Mouse (Mus musculus): Measurements from ENCODE around the gene Nuak1. TPM values are rescaled to one million over a fixed set of nuclear protein-coding genes. Genes with fewer than 3 reads are reported as not detected.

Nuak1 gene
- polyA plus RNA-seq, 1 experiment = 0.43 TPM

DNA sequence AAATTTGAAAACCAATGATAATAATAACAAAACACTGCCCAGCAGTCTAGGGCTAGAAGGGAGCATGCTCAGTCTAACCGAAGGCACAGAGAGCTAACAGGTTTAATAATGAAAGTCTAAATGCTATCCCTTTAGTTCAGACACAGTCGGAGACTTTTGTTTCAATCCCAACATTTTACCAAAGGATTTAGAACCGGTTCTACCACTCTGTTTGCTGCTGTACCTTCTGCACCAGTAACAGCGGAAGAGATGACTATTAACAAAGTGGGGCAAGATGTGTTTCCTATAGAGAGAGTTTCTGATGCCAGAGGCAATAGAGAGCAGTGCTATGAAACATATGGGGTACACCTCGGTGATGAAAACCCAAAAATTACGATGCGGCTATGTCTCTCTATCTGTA is 76.6 kb downstream of the Nuak1 start:
- TF ChIP-seq FLI1 (IDR thresholded peaks at IDR 0.05; ENCODE audit: low read length) (no peak), GATA1 (IDR thresholded peaks at IDR 0.05; ENCODE audit: borderline replicate concordance, low read length) (no peak)
- Histone ChIP-seq H3K4me3 (replicated peaks) (no peak overlapping the region), H3K9me3 (peaks cover 2% of the 10 kb centered on the region), H3K27me3 (replicated peaks) (peaks cover 15% of the 10 kb centered on the region), H3K36me3 (replicated peaks; ENCODE audit: low read length) (no peaks in the 10 kb centered on the region), H3K4me1 (peaks cover 16% of the 10 kb centered on the region)

DNA sequence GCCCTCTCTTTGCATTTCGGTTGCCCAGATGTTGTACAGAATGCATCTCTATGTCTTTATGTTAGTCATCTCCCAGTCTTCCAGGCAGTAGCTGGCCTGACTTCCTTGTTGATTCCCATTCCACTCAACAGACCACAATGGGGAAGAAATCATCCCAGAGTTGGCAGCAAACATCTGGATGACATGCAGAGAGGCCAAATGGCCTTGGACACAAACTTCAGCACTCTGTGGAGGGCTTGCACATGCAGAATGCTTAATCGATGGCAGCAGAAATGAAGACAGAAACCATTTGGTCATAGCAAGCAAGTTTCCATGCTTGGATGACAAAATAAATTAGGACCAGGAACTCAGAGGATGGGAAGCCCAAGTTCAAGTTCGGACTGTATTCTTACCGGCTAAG is 79.4 kb downstream of the Nuak1 start:
- Histone ChIP-seq H3K4me3 (replicated peaks) (no peak overlapping the region), H3K9me3 (no peaks in the 10 kb centered on the region), H3K4me1 (peaks cover 23% of the 10 kb centered on the region), H3K36me3 (replicated peaks; ENCODE audit: low read length) (no peaks in the 10 kb centered on the region), H3K27me3 (replicated peaks) (peaks cover 26% of the 10 kb centered on the region)
- TF ChIP-seq GATA1 (IDR thresholded peaks at IDR 0.05; ENCODE audit: borderline replicate concordance, low read length) = no peak
- no peak for TF ChIP-seq FLI1 (IDR thresholded peaks at IDR 0.05; ENCODE audit: low read length)

DNA sequence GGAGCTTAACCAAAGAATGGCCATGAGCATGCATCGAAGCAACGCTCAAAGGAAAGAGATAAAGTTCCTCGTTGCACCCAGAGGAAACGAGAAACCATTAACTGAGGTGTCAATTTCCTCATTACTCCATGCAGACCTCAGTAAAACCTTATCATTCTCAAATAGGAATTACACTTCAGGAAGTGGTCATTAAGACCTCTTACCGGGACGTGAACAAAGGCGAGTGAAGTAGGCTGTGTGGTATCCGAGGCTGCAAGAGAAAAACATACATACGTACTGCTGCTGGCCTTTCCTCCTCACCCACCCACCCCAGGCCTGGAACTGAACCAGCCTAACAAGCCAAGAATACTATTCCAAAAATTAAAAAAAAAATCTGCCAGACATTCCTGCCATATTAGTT is 80.0 kb downstream of the Nuak1 start:
- H3K9me3 ChIP-seq = no peaks in the 10 kb centered on the region
- peaks cover 24% of the 10 kb centered on the region for H3K27me3 ChIP-seq (replicated peaks)
- peak overlapping the region; percentile 7 for H3K4me3 ChIP-seq (replicated peaks)
- H3K4me1 ChIP-seq = peaks cover 23% of the 10 kb centered on the region
- H3K36me3 ChIP-seq (replicated peaks; ENCODE audit: low read length) = no peaks in the 10 kb centered on the region
- no peak for TF ChIP-seq GATA1 (IDR thresholded peaks at IDR 0.05; ENCODE audit: borderline replicate concordance, low read length)
- no peak for TF ChIP-seq FLI1 (IDR thresholded peaks at IDR 0.05; ENCODE audit: low read length)

DNA sequence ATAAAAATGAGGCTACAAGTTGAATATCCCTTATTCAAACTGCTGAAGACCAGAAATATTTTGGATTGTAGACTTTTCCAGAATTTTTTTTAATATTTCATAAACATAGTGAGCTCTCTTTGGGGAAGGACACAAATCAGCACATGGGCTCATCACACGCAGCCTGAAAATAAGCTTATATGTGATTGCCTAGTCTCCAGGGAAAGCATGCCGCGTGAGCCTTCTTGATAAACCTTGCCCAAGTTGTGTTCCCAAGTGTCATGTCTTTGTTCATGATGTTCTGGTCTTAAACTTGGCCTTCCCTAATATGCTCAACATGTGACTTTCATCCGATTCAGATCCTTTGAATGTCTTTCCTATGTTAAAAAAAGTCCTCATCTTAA is 81.7 kb downstream of the Nuak1 start:
- no peak for TF ChIP-seq GATA1 (IDR thresholded peaks at IDR 0.05; ENCODE audit: borderline replicate concordance, low read length)
- TF ChIP-seq FLI1 (IDR thresholded peaks at IDR 0.05; ENCODE audit: low read length) = no peak
- Histone ChIP-seq H3K27me3 (replicated peaks) (peaks cover 20% of the 10 kb centered on the region), H3K9me3 (no peaks in the 10 kb centered on the region), H3K4me1 (peaks cover 23% of the 10 kb centered on the region), H3K4me3 (replicated peaks) (no peak overlapping the region), H3K36me3 (replicated peaks; ENCODE audit: low read length) (no peaks in the 10 kb centered on the region)

DNA sequence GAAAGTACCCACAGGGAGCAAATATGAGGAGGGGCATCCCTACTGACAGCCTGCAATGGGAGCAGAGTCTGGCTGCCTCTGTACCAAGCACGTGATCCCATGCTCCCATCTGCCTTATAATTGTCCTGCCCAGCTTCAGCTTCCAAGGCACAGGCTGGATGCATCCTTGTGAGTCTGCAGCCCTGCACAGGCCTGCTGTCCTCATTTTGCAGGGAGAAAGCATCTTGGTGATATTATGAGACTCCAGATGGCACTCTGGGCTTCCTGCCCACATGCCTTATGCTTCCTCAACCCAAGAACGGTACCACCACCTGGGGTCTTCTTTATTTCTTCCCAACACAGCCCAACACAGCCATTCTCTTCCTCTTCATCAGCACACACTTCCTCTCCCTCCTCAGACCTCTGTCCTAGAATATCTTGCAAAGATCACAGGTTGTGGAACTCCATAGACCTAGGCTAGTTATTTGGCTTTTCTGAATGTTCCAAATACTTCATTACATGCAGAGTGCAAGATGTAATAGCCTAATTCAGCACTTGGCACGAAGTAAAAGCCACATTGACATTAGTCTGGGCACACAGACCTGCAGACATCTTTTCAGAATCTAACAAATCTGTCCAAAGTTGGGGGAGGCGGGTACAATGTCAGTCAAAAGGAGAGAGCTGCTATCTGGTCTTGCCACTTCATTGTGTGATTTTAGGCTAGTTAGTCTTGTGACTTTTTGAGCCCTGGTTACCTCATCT is 82.2 kb downstream of the Nuak1 start:
- TF ChIP-seq GATA1 (IDR thresholded peaks at IDR 0.05; ENCODE audit: borderline replicate concordance, low read length) (no peak), FLI1 (IDR thresholded peaks at IDR 0.05; ENCODE audit: low read length) (no peak)
- Histone ChIP-seq H3K27me3 (replicated peaks) (peaks cover 23% of the 10 kb centered on the region), H3K9me3 (no peaks in the 10 kb centered on the region), H3K4me3 (replicated peaks) (peak overlapping the region; percentile 38), H3K4me1 (peaks cover 23% of the 10 kb centered on the region), H3K36me3 (replicated peaks; ENCODE audit: low read length) (no peaks in the 10 kb centered on the region)

DNA sequence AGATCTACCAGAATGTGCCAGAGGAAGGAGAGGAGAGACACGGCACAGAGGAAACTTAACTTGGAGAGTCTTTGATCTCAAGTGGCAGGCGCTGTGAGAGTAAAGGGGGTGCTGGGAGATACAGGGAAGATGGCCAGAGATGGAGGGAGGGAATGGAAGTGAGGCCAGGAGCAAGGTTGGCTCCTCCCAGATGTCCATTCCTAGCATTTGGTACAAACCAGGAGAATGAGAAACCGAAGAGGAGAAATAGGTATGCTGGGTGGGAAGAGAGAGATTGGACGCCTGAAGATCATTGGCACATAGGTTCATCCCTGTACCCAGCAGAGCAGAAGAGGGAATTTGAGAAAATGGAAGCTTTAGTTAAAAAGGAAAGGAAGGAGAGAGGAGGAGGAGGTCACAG is 82.8 kb downstream of the Nuak1 start:
- H3K4me3 ChIP-seq (replicated peaks) = no peak overlapping the region
- no peaks in the 10 kb centered on the region for H3K9me3 ChIP-seq
- peaks cover 23% of the 10 kb centered on the region for H3K4me1 ChIP-seq
- H3K36me3 ChIP-seq (replicated peaks; ENCODE audit: low read length) = no peaks in the 10 kb centered on the region
- no peak for TF ChIP-seq GATA1 (IDR thresholded peaks at IDR 0.05; ENCODE audit: borderline replicate concordance, low read length)
- no peak for TF ChIP-seq FLI1 (IDR thresholded peaks at IDR 0.05; ENCODE audit: low read length)
- H3K27me3 ChIP-seq (replicated peaks) = peaks cover 20% of the 10 kb centered on the region

DNA sequence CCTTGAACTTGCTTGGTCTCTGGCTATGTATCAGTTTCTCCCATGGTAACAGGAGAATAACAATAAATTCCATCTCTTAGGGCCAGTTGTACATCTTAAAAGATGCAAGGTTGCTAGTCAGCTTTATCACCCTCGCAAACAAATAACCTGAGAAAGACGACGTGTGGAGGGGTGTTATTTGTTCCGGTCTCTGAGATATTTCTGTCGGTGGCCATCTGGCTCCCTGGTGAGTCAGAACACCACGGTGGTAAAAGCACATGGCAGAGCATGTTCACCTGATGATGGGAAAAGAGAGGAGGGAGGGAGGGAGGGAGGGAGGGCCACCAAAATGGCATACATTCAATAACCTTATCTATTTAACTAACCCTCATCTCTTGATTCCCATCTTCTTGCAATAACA is 86.1 kb downstream of the Nuak1 start:
- Histone ChIP-seq H3K4me3 (replicated peaks) (no peak overlapping the region), H3K36me3 (replicated peaks; ENCODE audit: low read length) (no peaks in the 10 kb centered on the region), H3K9me3 (no peaks in the 10 kb centered on the region), H3K27me3 (replicated peaks) (peaks cover 22% of the 10 kb centered on the region), H3K4me1 (peaks cover 6% of the 10 kb centered on the region; the same call in 1 of the 2 replicates)
- no peak for TF ChIP-seq FLI1 (IDR thresholded peaks at IDR 0.05; ENCODE audit: low read length)
- no peak for TF ChIP-seq GATA1 (IDR thresholded peaks at IDR 0.05; ENCODE audit: borderline replicate concordance, low read length)

DNA sequence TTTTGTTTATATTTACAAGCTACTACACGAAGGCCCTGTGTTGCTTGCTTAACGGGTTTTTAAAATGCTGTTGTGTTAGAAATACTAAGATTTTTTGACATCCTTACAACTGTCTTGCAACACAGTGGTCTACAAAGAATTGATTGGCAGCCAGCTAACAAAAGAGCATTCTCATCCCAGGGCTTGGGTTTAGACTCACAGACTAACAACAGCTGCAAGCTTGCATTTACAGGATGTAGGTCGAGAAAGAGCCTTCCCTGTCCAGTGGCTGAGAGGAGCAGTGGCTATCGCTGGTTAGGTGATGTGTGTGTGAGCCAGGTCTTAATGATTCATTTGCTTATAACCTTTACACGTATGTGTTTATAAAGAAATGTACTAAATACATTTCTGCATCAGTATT is 94.7 kb downstream of the Nuak1 start:
- H3K4me1 ChIP-seq = no peaks in the 10 kb centered on the region
- no peak overlapping the region for H3K4me3 ChIP-seq (replicated peaks)
- TF ChIP-seq GATA1 (IDR thresholded peaks at IDR 0.05; ENCODE audit: borderline replicate concordance, low read length) (no peak), FLI1 (IDR thresholded peaks at IDR 0.05; ENCODE audit: low read length) (no peak)
- H3K9me3 ChIP-seq = peaks cover 9% of the 10 kb centered on the region
- H3K27me3 ChIP-seq (replicated peaks) = peaks cover 6% of the 10 kb centered on the region
- no peaks in the 10 kb centered on the region for H3K36me3 ChIP-seq (replicated peaks; ENCODE audit: low read length)

DNA sequence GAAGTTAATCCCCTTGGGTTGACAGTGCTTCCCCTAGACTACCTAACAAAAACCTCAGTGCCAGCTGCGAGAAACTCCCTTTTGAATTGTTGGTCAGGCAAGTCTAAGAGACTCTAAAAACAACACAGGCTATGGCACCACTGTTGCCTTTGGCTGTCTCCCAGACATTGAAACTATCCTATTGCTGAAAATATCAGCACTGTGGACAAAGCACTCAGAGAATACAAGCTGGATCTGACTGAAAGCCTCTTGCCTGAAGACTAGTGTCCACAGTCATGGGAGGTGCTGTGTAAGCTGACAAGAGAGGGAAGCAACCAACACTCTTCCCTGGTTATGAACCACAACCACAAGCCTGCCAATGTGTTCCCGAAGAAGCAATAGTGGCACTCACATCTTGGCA is 96.9 kb downstream of the Nuak1 start:
- Histone ChIP-seq H3K27me3 (replicated peaks) (peaks cover 2% of the 10 kb centered on the region), H3K4me1 (no peaks in the 10 kb centered on the region), H3K36me3 (replicated peaks; ENCODE audit: low read length) (no peaks in the 10 kb centered on the region), H3K9me3 (peaks cover 9% of the 10 kb centered on the region), H3K4me3 (replicated peaks) (no peak overlapping the region)
- TF ChIP-seq GATA1 (IDR thresholded peaks at IDR 0.05; ENCODE audit: borderline replicate concordance, low read length) = no peak
- no peak for TF ChIP-seq FLI1 (IDR thresholded peaks at IDR 0.05; ENCODE audit: low read length)

DNA sequence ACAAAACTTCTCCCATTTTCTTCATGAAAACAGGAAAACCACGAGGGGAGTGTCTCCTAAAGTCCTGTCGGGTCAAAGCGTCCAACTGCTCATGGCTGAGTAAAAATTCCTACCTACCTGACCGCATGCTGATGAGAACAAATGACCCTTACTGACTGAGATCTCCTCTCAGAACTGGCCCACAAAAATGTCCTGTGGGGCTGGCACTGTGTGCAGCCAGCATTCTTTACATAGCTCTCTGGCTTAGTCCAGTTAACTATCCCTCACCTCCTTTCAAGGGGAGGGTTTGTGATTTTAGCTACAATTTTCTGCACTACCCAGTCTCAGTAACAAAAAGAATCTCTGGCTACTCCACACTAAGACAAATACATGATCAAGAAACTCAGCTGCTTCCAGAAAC is 100.9 kb downstream of the Nuak1 start:
- Histone ChIP-seq H3K27me3 (replicated peaks) (no peaks in the 10 kb centered on the region), H3K4me3 (replicated peaks) (no peak overlapping the region), H3K9me3 (peaks cover 18% of the 10 kb centered on the region), H3K4me1 (no peaks in the 10 kb centered on the region), H3K36me3 (replicated peaks; ENCODE audit: low read length) (no peaks in the 10 kb centered on the region)
- no peak for TF ChIP-seq GATA1 (IDR thresholded peaks at IDR 0.05; ENCODE audit: borderline replicate concordance, low read length)
- TF ChIP-seq FLI1 (IDR thresholded peaks at IDR 0.05; ENCODE audit: low read length) = no peak

Measured in megakaryocyte, embryonic 14.5 days (primary cell).